Mouse (Mus musculus) E14TG2a.4 (cell line): ENCODE results near the gene Lrrc47.

ENCODE experiments used
- CTCF ChIP-seq: conservative IDR thresholded peaks from 2 replicates; pipeline ENCODE4 v1.5.1; 2014; ENCODE audit warnings: low read length
- NANOG ChIP-seq: IDR thresholded peaks from 2 replicates; pipeline ENCODE4 v1.6.1; 2014; ENCODE audit warnings: borderline replicate concordance, low read length, mixed read lengths
- POU5F1 ChIP-seq: IDR thresholded peaks from 2 replicates; pipeline ENCODE4 v1.6.1; 2014; ENCODE audit warnings: low read length, borderline replicate concordance

DNA sequence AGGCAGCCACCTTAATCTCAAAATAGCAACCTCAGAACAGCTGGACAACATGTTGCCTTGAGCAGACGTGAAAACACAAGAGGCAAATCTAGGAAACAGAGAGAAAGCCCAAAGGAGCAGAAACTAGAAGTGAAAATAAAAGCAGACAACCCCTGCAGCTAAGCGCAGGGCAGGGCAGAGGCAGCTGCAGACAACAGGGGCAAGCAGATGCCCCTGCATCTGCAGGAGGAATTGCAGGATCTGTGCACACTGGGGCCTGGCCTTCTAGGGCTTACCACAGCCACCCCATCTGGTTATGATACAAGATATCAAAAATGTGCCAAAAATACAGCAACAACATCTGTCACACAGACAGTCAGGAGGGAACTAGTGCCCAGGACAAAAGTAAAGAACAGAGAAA, 44.0 kb upstream of the Lrrc47 start:
- no peak for TF ChIP-seq CTCF
- TF ChIP-seq NANOG: no peak
- no peak for TF ChIP-seq POU5F1
